Mouse (Mus musculus) embryonic facial prominence, embryonic 11.5 days (tissue): Measurements from ENCODE around the gene Vav2. TPM values are rescaled to one million over a fixed set of nuclear protein-coding genes. Genes with fewer than 3 reads are reported as not detected.

Experiments
- ATAC-seq: fragments of 200-750 bp; cut with Nextera tagmentation; replicated peaks from 2 replicates; pipeline ENCODE4 v1.8.0; 2017; ENCODE audit warnings: low read depth; ENCODE audit not compliant: insufficient number of reproducible peaks, low FRiP score, low TSS enrichment
- DNase-seq: peaks from one replicate; pipeline ENCODE4 v3.0.0-alpha.2; 2015; ENCODE audit warnings: low spot score
- H3K27ac ChIP-seq: fragments of 300-500 bp; sonication (generic); replicated peaks from 2 replicates; pipeline ENCODE4 v1.5.1; 2014; ENCODE audit warnings: mild to moderate bottlenecking, low read depth, low read length, control low read depth
- H3K27me3 ChIP-seq: fragments of 300-500 bp; sonication (generic); 2 replicates; pipeline ENCODE4 v1.6.1; 2014; ENCODE audit warnings: mild to moderate bottlenecking, low read length, moderate library complexity, mixed read lengths; ENCODE audit not compliant: control insufficient read depth, insufficient read depth
- H3K36me3 ChIP-seq: fragments of 300-500 bp; sonication (generic); replicated peaks from 2 replicates; pipeline ENCODE4 v1.6.1; 2014; ENCODE audit warnings: low read depth, mild to moderate bottlenecking, low read length, moderate library complexity, mixed read lengths; ENCODE audit not compliant: control insufficient read depth, insufficient read depth
- H3K4me1 ChIP-seq: fragments of 300-500 bp; sonication (generic); 2 replicates; pipeline ENCODE4 v1.6.1; 2014; ENCODE audit warnings: low read length, mixed read lengths; ENCODE audit not compliant: control insufficient read depth, insufficient read depth
- H3K4me2 ChIP-seq: fragments of 300-500 bp; sonication (generic); 2 replicates; pipeline ENCODE4 v1.6.1; 2014; ENCODE audit warnings: low read depth, mild to moderate bottlenecking, control low read depth, low read length, moderate library complexity
- H3K4me3 ChIP-seq: fragments of 300-500 bp; sonication (generic); 2 replicates; pipeline ENCODE4 v1.5.1; 2014; ENCODE audit warnings: low read depth, low read length, control low read depth
- H3K9ac ChIP-seq: fragments of 300-500 bp; sonication (generic); replicated peaks from 2 replicates; pipeline ENCODE4 v1.6.1; 2014; ENCODE audit warnings: mild to moderate bottlenecking, control low read depth, low read length
- H3K9me3 ChIP-seq: fragments of 300-500 bp; sonication (generic); replicated peaks from 2 replicates; pipeline ENCODE4 v1.6.1; 2016; ENCODE audit warnings: mild to moderate bottlenecking, low read length, inconsistent platforms, mixed read lengths; ENCODE audit not compliant: control insufficient read depth
- WGBS: fragments of 180-500 bp; shearing (Covaris S2); extraction: QIAGEN DNeasy Blood & Tissue Kit; methylation state at CpG from one replicate; pipeline ENCODE4 v1.1.7; 2014; 5-methylcytosine and 5-hydroxymethylcytosine counted together
- polyA plus RNA-seq: library from polyadenylated mRNA; unstranded; fragments of >200 nt; fragmentation: Nextera tagmentation; extraction: Ambion mirVana; gene quantifications from 2 replicates; pipeline ENCODE4 v1.2.1, GENCODE M21; 2014

Vav2 gene
- polyA plus RNA-seq, 1 experiment from 2014 or later: 5.2 TPM

- Histone ChIP-seq H3K9ac (no peak overlapping the region), H3K27ac (no peak overlapping the region), H3K9me3 (no peaks in the 10 kb centered on the region), H3K4me2 (no peak overlapping the region), H3K27me3 (no peaks in the 10 kb centered on the region), H3K4me1 (peaks cover 3% of the 10 kb centered on the region; the same call in 1 of the 2 replicates), H3K4me3 (no peak overlapping the region), H3K36me3 (no peaks in the 10 kb centered on the region; the same call in 1 of the 2 replicates)
- ATAC-seq (no peak), DNase-seq (no peak)
- 61% methylated on average over 4 of the region's 4 CpGs for whole genome bisulfite sequencing
These were observed 108.2 kb downstream of the Vav2 start for GRCm38 (mm10) chr2:27318606-27319005.

DNA sequence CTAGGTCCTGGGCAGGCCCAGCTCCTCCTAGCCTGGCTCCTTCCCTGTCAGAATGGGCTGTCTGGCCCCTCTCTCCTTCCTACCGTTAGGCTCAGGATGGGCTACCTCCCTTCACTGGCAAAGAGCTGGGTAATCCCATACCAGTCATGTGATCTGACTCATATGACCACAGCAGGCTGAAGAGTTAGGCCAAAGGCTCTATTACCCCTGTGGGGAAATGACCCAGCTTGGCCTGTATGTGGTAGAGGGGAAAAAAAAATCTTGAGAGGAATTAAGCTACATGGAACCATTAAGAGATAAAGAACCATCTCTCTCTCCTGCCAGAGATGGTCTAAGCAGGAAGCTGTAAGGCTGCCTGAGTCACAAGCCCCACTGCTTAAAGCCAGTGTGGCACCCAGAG, 108.6 kb downstream of the Vav2 start:
- 31% methylated on average over 1 of the region's 1 CpGs for WGBS
- H3K27me3 ChIP-seq: no peaks in the 10 kb centered on the region
- H3K36me3 ChIP-seq: no peaks in the 10 kb centered on the region; the same call in 1 of the 2 replicates
- DNase-seq (no peak), ATAC-seq (no peak)
- H3K9ac ChIP-seq: no peak overlapping the region
- H3K4me3 ChIP-seq: no peak overlapping the region
- no peak overlapping the region for H3K4me2 ChIP-seq
- no peak overlapping the region for H3K27ac ChIP-seq
- no peaks in the 10 kb centered on the region for H3K9me3 ChIP-seq
- H3K4me1 ChIP-seq: no peaks in the 10 kb centered on the region

GRCm38 (mm10) chr2:27316167-27316566, 110.7 kb downstream of the Vav2 start:
- Histone ChIP-seq H3K9me3 (no peaks in the 10 kb centered on the region), H3K27ac (no peak overlapping the region), H3K27me3 (no peaks in the 10 kb centered on the region), H3K4me2 (no peak overlapping the region), H3K4me1 (no peaks in the 10 kb centered on the region), H3K4me3 (no peak overlapping the region), H3K36me3 (no peaks in the 10 kb centered on the region; the same call in 1 of the 2 replicates), H3K9ac (no peak overlapping the region)
- ATAC-seq (no peak), DNase-seq (no peak)
- 74% methylated on average over 5 of the region's 5 CpGs for WGBS

DNA sequence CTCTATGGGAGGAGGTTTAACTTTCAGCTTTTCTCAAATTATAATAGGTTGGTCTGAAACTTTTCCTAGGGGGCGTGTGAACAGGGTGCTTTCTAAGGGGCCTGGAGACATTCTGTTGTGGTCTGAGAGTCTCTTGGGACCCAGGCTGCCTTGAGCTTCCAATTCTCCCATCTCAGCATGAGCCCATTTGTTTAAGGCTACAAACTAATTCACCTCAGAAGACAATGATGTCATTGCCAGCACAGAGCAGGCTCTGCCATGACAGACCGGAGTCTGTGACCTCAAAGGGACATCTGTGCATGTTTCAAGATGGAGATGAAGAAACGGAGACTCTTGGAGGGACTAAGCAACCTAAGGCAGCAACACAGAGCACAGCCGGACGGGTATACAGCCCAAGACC, 112.6 kb downstream of the Vav2 start:
- H3K27ac ChIP-seq: no peak overlapping the region
- H3K4me2 ChIP-seq: no peak overlapping the region
- DNase-seq (no peak), ATAC-seq (no peak)
- H3K36me3 ChIP-seq: no peaks in the 10 kb centered on the region; the same call in 1 of the 2 replicates
- WGBS: 88% methylated on average over 5 of the region's 5 CpGs
- H3K9me3 ChIP-seq: no peaks in the 10 kb centered on the region
- no peak overlapping the region for H3K4me3 ChIP-seq
- H3K4me1 ChIP-seq: no peaks in the 10 kb centered on the region
- H3K27me3 ChIP-seq: no peaks in the 10 kb centered on the region
- no peak overlapping the region for H3K9ac ChIP-seq

DNA sequence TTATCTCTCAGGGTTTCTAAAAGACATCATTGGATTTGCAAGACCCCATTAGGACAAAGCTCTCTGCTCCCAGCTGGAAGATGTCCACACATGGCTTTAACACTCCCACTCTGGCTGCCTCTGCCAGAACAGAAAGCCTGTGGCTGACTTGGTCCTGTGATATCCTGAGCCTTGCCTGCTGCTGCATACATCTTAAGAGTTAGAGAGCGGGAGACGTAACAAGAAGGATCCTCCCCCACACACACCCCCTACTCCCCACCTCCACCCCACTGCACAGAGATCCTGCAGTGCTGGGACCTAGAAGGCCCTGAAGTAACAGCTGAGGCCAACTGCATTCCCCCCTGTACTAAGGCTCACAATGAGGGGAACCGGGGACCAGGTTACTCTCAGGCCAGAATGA, 114.3 kb downstream of the Vav2 start:
- no peaks in the 10 kb centered on the region for H3K9me3 ChIP-seq
- no peak overlapping the region for H3K4me2 ChIP-seq
- H3K4me1 ChIP-seq: no peaks in the 10 kb centered on the region
- ATAC-seq (no peak), DNase-seq (no peak)
- H3K27me3 ChIP-seq: no peaks in the 10 kb centered on the region
- no peak overlapping the region for H3K27ac ChIP-seq
- H3K36me3 ChIP-seq: no peaks in the 10 kb centered on the region; the same call in 1 of the 2 replicates
- 75% methylated on average over 3 of the region's 3 CpGs for WGBS
- no peak overlapping the region for H3K4me3 ChIP-seq
- no peak overlapping the region for H3K9ac ChIP-seq

DNA sequence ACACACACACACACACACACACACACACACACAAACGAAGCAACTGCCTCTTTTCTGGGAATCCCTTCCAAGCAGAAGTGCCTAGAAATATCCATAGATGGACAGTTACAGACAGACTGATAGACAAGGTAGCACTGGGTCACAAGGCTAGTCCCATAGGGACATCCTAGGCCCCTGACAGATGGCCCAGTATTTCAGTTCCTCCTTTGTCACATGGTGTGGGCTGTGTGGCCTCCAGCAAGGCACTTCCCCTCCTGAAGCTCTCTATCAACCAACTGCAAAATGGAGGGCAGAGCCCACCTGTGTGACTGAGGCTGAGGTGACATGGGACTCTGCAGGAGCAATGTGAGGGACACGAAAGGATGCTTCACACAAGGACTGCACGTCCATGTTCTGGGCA, 115.2 kb downstream of the Vav2 start:
- Histone ChIP-seq H3K27me3 (no peaks in the 10 kb centered on the region), H3K4me3 (no peak overlapping the region), H3K36me3 (no peaks in the 10 kb centered on the region; the same call in 1 of the 2 replicates), H3K27ac (no peak overlapping the region), H3K9ac (no peak overlapping the region), H3K9me3 (no peaks in the 10 kb centered on the region), H3K4me1 (no peaks in the 10 kb centered on the region), H3K4me2 (no peak overlapping the region)
- DNase-seq: no peak
- WGBS: 87% methylated on average over 3 of the region's 3 CpGs
- ATAC-seq: no peak

GRCm38 (mm10) chr2:27310908-27311307, 115.9 kb downstream of the Vav2 start:
- H3K36me3 ChIP-seq: no peaks in the 10 kb centered on the region; the same call in 1 of the 2 replicates
- H3K9me3 ChIP-seq: no peaks in the 10 kb centered on the region
- DNase-seq (no peak), ATAC-seq (no peak)
- WGBS: 90% methylated on average over 5 of the region's 5 CpGs
- no peaks in the 10 kb centered on the region for H3K27me3 ChIP-seq
- H3K4me1 ChIP-seq: no peaks in the 10 kb centered on the region
- no peak overlapping the region for H3K9ac ChIP-seq
- no peak overlapping the region for H3K4me3 ChIP-seq
- H3K4me2 ChIP-seq: no peak overlapping the region
- no peak overlapping the region for H3K27ac ChIP-seq

DNA sequence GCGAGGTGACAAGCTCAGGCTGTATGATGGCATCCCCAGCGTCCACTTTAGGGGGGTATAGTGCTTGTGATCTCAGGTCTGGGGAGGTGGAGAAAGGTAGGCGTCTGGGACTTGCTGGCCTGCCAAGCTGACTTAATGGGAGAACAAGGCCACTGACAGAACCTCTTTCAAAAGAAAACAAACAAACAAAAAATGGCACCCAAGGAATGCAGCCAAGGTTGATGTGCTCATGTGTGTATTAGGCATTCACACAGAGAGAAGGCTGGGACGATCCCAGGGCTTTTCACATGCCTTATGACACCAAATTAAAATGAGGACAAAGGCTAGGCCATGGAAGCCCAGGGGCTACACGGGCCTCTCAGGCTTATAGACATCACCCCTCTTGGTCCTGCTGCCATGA, 116.6 kb downstream of the Vav2 start:
- 75% methylated on average over 5 of the region's 5 CpGs for WGBS
- H3K4me1 ChIP-seq: no peaks in the 10 kb centered on the region
- H3K36me3 ChIP-seq: no peaks in the 10 kb centered on the region; the same call in 1 of the 2 replicates
- no peak overlapping the region for H3K4me3 ChIP-seq
- H3K9me3 ChIP-seq: no peaks in the 10 kb centered on the region
- ATAC-seq (no peak), DNase-seq (no peak)
- no peak overlapping the region for H3K27ac ChIP-seq
- no peak overlapping the region for H3K9ac ChIP-seq
- H3K27me3 ChIP-seq: no peaks in the 10 kb centered on the region
- H3K4me2 ChIP-seq: no peak overlapping the region
